25 mouse cellular contexts compared by ENCODE assay signal in genomic region chr1:88179657-88180056, GRCm38 (mm10). TPM values are rescaled to one million over a fixed set of nuclear protein-coding genes. Genes with fewer than 3 reads are reported as not detected.
"Had no signal": no experiment of that assay in that cellular context is flagged by ENCODE, and none has a peak within 500 bp of the region (broad histone marks: within the 10 kb centered on the region; RNA-seq: fewer than 3 reads in every experiment).

No protein-coding gene starts in this region.

- ATAC-seq: intestine, postnatal 0 days; lung, postnatal 0 days; midbrain, embryonic 15.5 days had no signal

- H3K4me2 ChIP-seq: limb, embryonic 12.5 days; limb, embryonic 15.5 days; liver, embryonic 15.5 days; lung, embryonic 14.5 days; midbrain, embryonic 12.5 days; midbrain, embryonic 15.5 days; neural tube, embryonic 12.5 days; neural tube, embryonic 15.5 days; stomach, embryonic 15.5 days had no signal

- DNase-seq: left cerebral cortex, postnatal 4 days; lung, embryonic 14.5 days; right cerebral cortex, adult 18-20 months; right cerebral cortex, postnatal 14 days; right cerebral cortex, postnatal 4 days; spleen, adult 18-20 months; thymus, postnatal 25 days had no signal

- H3K36me3 ChIP-seq: limb, embryonic 12.5 days; limb, embryonic 15.5 days; midbrain, embryonic 12.5 days; midbrain, embryonic 15.5 days; neural tube, embryonic 12.5 days; neural tube, embryonic 15.5 days; stomach, embryonic 15.5 days had no signal

- H3K27ac ChIP-seq: kidney, postnatal 0 days; limb, embryonic 12.5 days; limb, embryonic 15.5 days; liver, embryonic 15.5 days; macrophage; midbrain, embryonic 12.5 days; midbrain, embryonic 15.5 days; neural tube, embryonic 12.5 days; neural tube, embryonic 15.5 days; stomach, embryonic 15.5 days had no signal

- H3K9ac ChIP-seq: limb, embryonic 12.5 days; limb, embryonic 15.5 days; liver, embryonic 15.5 days; lung, embryonic 14.5 days; midbrain, embryonic 12.5 days; midbrain, embryonic 15.5 days; neural tube, embryonic 12.5 days; neural tube, embryonic 15.5 days; stomach, embryonic 15.5 days had no signal

- H3K4me3 ChIP-seq: limb, embryonic 12.5 days; limb, embryonic 15.5 days; liver, embryonic 15.5 days; midbrain, embryonic 12.5 days; midbrain, embryonic 15.5 days; neural tube, embryonic 12.5 days; neural tube, embryonic 15.5 days; stomach, embryonic 15.5 days had no signal

- H3K4me1 ChIP-seq: limb, embryonic 12.5 days; limb, embryonic 15.5 days; liver, embryonic 15.5 days; midbrain, embryonic 12.5 days; midbrain, embryonic 15.5 days; neural tube, embryonic 12.5 days; neural tube, embryonic 15.5 days; stomach, embryonic 15.5 days had no signal

- H3K9me3 ChIP-seq: stomach, embryonic 15.5 days had no signal

- H3K27me3 ChIP-seq: limb, embryonic 12.5 days; limb, embryonic 15.5 days; liver, embryonic 15.5 days; midbrain, embryonic 12.5 days; midbrain, embryonic 15.5 days; neural tube, embryonic 12.5 days; neural tube, embryonic 15.5 days; stomach, embryonic 15.5 days had no signal

RNA-seq across cellular contexts. Expression of gene Ugt1a5, which starts 13.8 kb away (rescaled TPM):
- total RNA-seq: layer of hippocampus, postnatal 14 days had no signal
- polyA plus RNA-seq: intestine, postnatal 0 days; kidney, postnatal 0 days; limb, embryonic 12.5 days; limb, embryonic 15.5 days; liver, embryonic 15.5 days; lung, embryonic 14.5 days; lung, postnatal 0 days; macrophage; midbrain, embryonic 12.5 days; midbrain, embryonic 15.5 days; neural tube, embryonic 12.5 days; neural tube, embryonic 15.5 days; stomach, embryonic 15.5 days; thymus, postnatal 0 days had no signal

RNA-seq across cellular contexts. Expression of gene Ugt1a2, which starts 20.7 kb away (rescaled TPM):
- total RNA-seq: layer of hippocampus, adult 18-20 months; layer of hippocampus, postnatal 14 days; left cerebral cortex, adult 8-10 months; left cerebral cortex, postnatal 14 days had no signal
- polyA plus RNA-seq: limb, embryonic 12.5 days; limb, embryonic 15.5 days; lung, embryonic 14.5 days; midbrain, embryonic 15.5 days; neural tube, embryonic 12.5 days; neural tube, embryonic 15.5 days had no signal

RNA-seq across cellular contexts. Expression of gene Dnajb3, which starts 25.9 kb away (rescaled TPM):
- total RNA-seq: megakaryocyte, adult 5-6 weeks had no signal
- polyA plus RNA-seq: macrophage had no signal

RNA-seq across cellular contexts. Expression of gene Ugt1a1, which starts 32.1 kb away (rescaled TPM):
- total RNA-seq: layer of hippocampus, adult 18-20 months; layer of hippocampus, postnatal 14 days had no signal
- polyA plus RNA-seq: limb, embryonic 12.5 days; lung, embryonic 14.5 days; macrophage; midbrain, embryonic 12.5 days; midbrain, embryonic 15.5 days; neural tube, embryonic 12.5 days; neural tube, embryonic 15.5 days had no signal
